Mouse (Mus musculus) stomach, embryonic 16.5 days (tissue): ENCODE measurements around the gene Hyls1. TPM values are rescaled to one million over a fixed set of nuclear protein-coding genes. Genes with fewer than 3 reads are reported as not detected.

Experiments
- ATAC-seq: fragments of 200-750 bp; cut with Nextera tagmentation; 2 replicates; pipeline ENCODE4 v1.8.0; 2017; ENCODE audit warnings: moderate number of reproducible peaks, moderate TSS enrichment; ENCODE audit not compliant: insufficient read depth, low FRiP score
- H3K27ac ChIP-seq: fragments of 300-500 bp; sonication (generic); 2 replicates; pipeline ENCODE4 v1.5.1; 2014; ENCODE audit warnings: low read length
- H3K27me3 ChIP-seq: fragments of 300-500 bp; sonication (generic); 2 replicates; pipeline ENCODE4 v1.6.1; 2014; ENCODE audit warnings: low read length, control low read depth, mixed read lengths; ENCODE audit not compliant: control insufficient read depth, insufficient read depth
- H3K36me3 ChIP-seq: fragments of 300-500 bp; sonication (generic); 2 replicates; pipeline ENCODE4 v1.6.1; 2014; ENCODE audit warnings: low read length; ENCODE audit not compliant: control insufficient read depth, insufficient read depth
- H3K4me1 ChIP-seq: fragments of 300-500 bp; sonication (generic); 2 replicates; pipeline ENCODE4 v1.6.1; 2014; ENCODE audit warnings: low read length, control low read depth, mixed read lengths; ENCODE audit not compliant: control insufficient read depth, insufficient read depth
- H3K4me2 ChIP-seq: fragments of 300-500 bp; sonication (generic); 2 replicates; pipeline ENCODE4 v1.6.1; 2014; ENCODE audit warnings: low read depth, low read length, mixed read lengths
- H3K4me3 ChIP-seq: fragments of 300-500 bp; sonication (generic); replicated peaks from 2 replicates; pipeline ENCODE4 v1.5.1; 2014; ENCODE audit warnings: mild to moderate bottlenecking, low read length
- H3K9ac ChIP-seq: fragments of 300-500 bp; sonication (generic); 2 replicates; pipeline ENCODE4 v1.6.1; 2014; ENCODE audit warnings: low read length
- H3K9me3 ChIP-seq: fragments of 300-500 bp; sonication (generic); replicated peaks from 2 replicates; pipeline ENCODE4 v1.6.1; 2016; ENCODE audit warnings: low read length, control low read depth; ENCODE audit not compliant: control insufficient read depth
- WGBS: fragments of 180-500 bp; shearing (Covaris S2); extraction: QIAGEN DNeasy Blood & Tissue Kit; methylation state at CpG from one replicate; pipeline ENCODE4 v1.1.7; 2014; 5-methylcytosine and 5-hydroxymethylcytosine counted together
- polyA plus RNA-seq: library from polyadenylated mRNA; unstranded; fragments of >200 nt; fragmentation: Nextera tagmentation; extraction: Ambion mirVana; gene quantifications from 2 replicates; pipeline ENCODE4 v1.2.1, GENCODE M21; 2015

Hyls1 gene
- polyA plus RNA-seq, 1 experiment from 2014 or later: 10.4 TPM

- H3K4me3 ChIP-seq: no peak overlapping the region
- H3K4me1 ChIP-seq: no peaks in the 10 kb centered on the region
- H3K36me3 ChIP-seq: no peaks in the 10 kb centered on the region
- ATAC-seq: peak; percentile 76; the same call in 1 of the 2 replicates
- no peak overlapping the region for H3K9ac ChIP-seq
- 6% methylated on average over 2 of the region's 2 CpGs for WGBS
- no peak overlapping the region for H3K27ac ChIP-seq
- H3K9me3 ChIP-seq: no peaks in the 10 kb centered on the region
- H3K4me2 ChIP-seq: no peak overlapping the region
- no peaks in the 10 kb centered on the region for H3K27me3 ChIP-seq
Measured at GRCm38 (mm10) chr9:35535110-35535509, 35.1 kb downstream of the Hyls1 start.

DNA sequence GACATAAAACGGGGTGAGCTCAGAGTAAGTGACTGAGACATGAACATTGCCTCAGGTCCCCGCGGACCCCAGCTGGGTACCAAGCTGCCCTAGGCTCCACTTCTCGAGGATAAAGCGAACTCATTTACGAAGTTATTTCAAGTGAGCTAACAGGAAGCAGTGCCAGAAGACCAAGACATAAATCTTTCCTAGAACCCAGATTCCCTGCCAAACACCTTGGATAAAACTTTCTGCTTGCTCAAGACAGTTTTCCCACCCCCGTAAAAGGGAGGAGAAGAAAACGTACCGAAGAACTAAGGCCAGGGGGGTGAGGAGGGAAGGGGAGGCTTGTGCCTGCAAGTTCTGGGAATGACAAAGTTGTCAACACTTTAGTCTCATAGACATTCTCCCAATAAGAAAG lies 36.9 kb downstream of the Hyls1 start:
- WGBS: 56% methylated on average over 9 of the region's 9 CpGs
- no peak for ATAC-seq

DNA sequence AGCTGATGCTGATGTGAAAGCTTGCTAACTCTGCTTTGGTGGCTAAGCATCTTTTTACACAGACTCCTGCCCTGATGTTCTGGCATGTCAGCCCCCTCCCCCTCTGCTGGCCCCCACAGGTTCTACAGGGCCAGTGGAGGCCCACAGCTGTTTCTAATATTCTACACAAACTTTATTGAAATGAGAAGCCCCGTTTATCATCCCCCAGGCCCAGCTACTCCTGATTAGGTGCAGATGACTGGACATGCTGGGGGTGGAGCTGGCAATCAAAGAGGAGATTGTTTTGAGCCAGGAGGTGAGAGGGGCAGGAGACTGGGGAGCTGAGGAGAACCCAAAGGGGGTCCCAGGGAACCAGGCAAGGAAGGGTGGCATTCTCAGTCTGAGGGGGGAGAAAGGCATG lies 40.4 kb downstream of the Hyls1 start:
- Histone ChIP-seq H3K36me3 (no peaks in the 10 kb centered on the region), H3K4me2 (no peak overlapping the region), H3K27me3 (no peaks in the 10 kb centered on the region), H3K9me3 (no peaks in the 10 kb centered on the region), H3K9ac (no peak overlapping the region), H3K27ac (peak overlapping the region; percentile 33; the same call in 1 of the 2 replicates), H3K4me1 (no peaks in the 10 kb centered on the region), H3K4me3 (no peak overlapping the region)
- ATAC-seq: no peak
- WGBS: 23% methylated on average over 1 of the region's 1 CpGs

More for the DNA sequence above, 36.9 kb downstream of the Hyls1 start:
- no peak overlapping the region for H3K4me2 ChIP-seq
- no peaks in the 10 kb centered on the region for H3K4me1 ChIP-seq
- no peaks in the 10 kb centered on the region for H3K36me3 ChIP-seq
- no peak overlapping the region for H3K4me3 ChIP-seq
- no peak overlapping the region for H3K9ac ChIP-seq
- H3K27me3 ChIP-seq: no peaks in the 10 kb centered on the region
- peak overlapping the region; percentile 17; the same call in 1 of the 2 replicates for H3K27ac ChIP-seq
- H3K9me3 ChIP-seq: no peaks in the 10 kb centered on the region

- H3K4me2 ChIP-seq: no peak overlapping the region
- no peaks in the 10 kb centered on the region for H3K9me3 ChIP-seq
- H3K4me1 ChIP-seq: 0 out of 2 replicates have a peak, but pooled peaks cover 1% of the 10 kb centered on the region
- H3K36me3 ChIP-seq: no peaks in the 10 kb centered on the region
- no peak overlapping the region for H3K9ac ChIP-seq
- no peaks in the 10 kb centered on the region for H3K27me3 ChIP-seq
- ATAC-seq: no peak
- H3K27ac ChIP-seq: no peak overlapping the region
- 73% methylated on average over 3 of the region's 3 CpGs for WGBS
- no peak overlapping the region for H3K4me3 ChIP-seq
Measured at GRCm38 (mm10) chr9:35529141-35529540, 41.1 kb downstream of the Hyls1 start.

DNA sequence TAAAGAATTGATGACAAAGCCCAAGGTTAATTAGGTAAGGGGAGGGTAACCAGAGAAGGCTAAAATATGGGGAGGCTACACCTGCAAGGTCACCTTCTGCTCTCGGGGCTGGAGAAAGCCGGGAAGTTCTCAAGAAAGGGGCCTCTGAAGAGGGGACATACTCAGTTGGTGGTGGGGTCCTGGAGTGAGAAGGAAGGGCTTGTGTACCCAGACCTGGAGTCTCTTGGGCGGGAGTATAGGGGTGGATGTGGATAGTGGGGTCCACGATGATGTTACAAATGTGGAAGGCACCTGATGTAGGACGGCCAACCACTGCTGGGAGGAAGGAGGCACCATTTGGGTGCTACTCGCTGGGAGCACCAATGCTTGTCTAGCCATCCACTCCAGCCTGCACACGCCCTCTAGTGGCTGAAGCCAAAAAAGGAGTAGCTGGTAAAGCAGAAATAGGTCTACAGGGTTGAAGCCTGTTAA lies 46.2 kb downstream of the Hyls1 start:
- peak; percentile 78 for ATAC-seq
- no peak overlapping the region for H3K9ac ChIP-seq
- peak overlapping the region; percentile 74; the same call in 1 of the 2 replicates for H3K27ac ChIP-seq
- H3K4me1 ChIP-seq: 0 out of 2 replicates have a peak, but pooled peaks cover 6% of the 10 kb centered on the region
- H3K9me3 ChIP-seq: no peaks in the 10 kb centered on the region
- H3K36me3 ChIP-seq: no peaks in the 10 kb centered on the region
- no peak overlapping the region for H3K4me3 ChIP-seq
- no peaks in the 10 kb centered on the region for H3K27me3 ChIP-seq
- WGBS: 10% methylated on average over 7 of the region's 7 CpGs
- no peak overlapping the region; the same call in 1 of the 2 replicates for H3K4me2 ChIP-seq

DNA sequence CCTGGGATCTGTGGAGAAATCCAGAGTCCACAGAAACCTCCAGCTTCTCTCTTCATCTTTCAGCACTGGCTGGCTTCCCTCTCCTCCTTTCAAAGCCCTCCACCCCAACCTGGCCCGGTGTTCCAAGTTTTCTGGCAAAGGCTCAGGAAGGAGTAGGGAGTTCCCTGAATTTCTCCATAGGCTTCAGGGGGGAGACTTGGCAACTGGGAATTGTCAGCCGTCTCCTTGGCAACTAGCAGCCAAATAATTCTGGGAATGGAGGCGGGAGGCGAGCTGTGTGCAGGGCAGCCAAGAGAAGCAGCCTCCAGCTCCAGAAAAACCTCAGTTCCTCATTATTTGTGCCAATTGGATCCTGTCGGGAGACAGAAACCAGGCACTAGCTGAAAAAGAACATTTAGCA lies 46.7 kb downstream of the Hyls1 start:
- 25% methylated on average over 5 of the region's 5 CpGs for WGBS
- peak; percentile 89; the same call in 1 of the 2 replicates for ATAC-seq

GRCm38 (mm10) chr9:35522821-35523515 lies 47.2 kb downstream of the Hyls1 start:
- no peak overlapping the region for H3K27ac ChIP-seq
- WGBS: 81% methylated on average over 1 of the region's 1 CpGs

More for the DNA sequence above, 46.7 kb downstream of the Hyls1 start:
- Histone ChIP-seq H3K9ac (no peak overlapping the region), H3K4me3 (no peak overlapping the region), H3K27ac (peak overlapping the region; percentile 74; the same call in 1 of the 2 replicates), H3K4me2 (no peak overlapping the region; the same call in 1 of the 2 replicates), H3K9me3 (no peaks in the 10 kb centered on the region), H3K27me3 (no peaks in the 10 kb centered on the region), H3K36me3 (no peaks in the 10 kb centered on the region), H3K4me1 (0 out of 2 replicates have a peak, but pooled peaks cover 6% of the 10 kb centered on the region)

GRCm38 (mm10) chr9:35522241-35522640 lies 48.0 kb downstream of the Hyls1 start:
- Histone ChIP-seq H3K36me3 (no peaks in the 10 kb centered on the region), H3K27me3 (no peaks in the 10 kb centered on the region), H3K4me3 (no peak overlapping the region), H3K4me1 (0 out of 2 replicates have a peak, but pooled peaks cover 6% of the 10 kb centered on the region), H3K9me3 (no peaks in the 10 kb centered on the region), H3K4me2 (no peak overlapping the region), H3K27ac (no peak overlapping the region), H3K9ac (no peak overlapping the region)
- 70% methylated on average over 2 of the region's 2 CpGs for WGBS
- no peak for ATAC-seq

More at GRCm38 (mm10) chr9:35522821-35523515, 47.2 kb downstream of the Hyls1 start:
- H3K36me3 ChIP-seq: no peaks in the 10 kb centered on the region
- H3K9me3 ChIP-seq: no peaks in the 10 kb centered on the region
- no peak for ATAC-seq
- no peak overlapping the region for H3K4me3 ChIP-seq
- H3K9ac ChIP-seq: no peak overlapping the region
- no peaks in the 10 kb centered on the region for H3K27me3 ChIP-seq
- no peak overlapping the region for H3K4me2 ChIP-seq
- 0 out of 2 replicates have a peak, but pooled peaks cover 6% of the 10 kb centered on the region for H3K4me1 ChIP-seq

- no peak overlapping the region for H3K9ac ChIP-seq
- peak; percentile 22; the same call in 1 of the 2 replicates for ATAC-seq
- WGBS: 68% methylated on average over 6 of the region's 6 CpGs
- 0 out of 2 replicates have a peak, but pooled peaks cover 6% of the 10 kb centered on the region for H3K4me1 ChIP-seq
- no peaks in the 10 kb centered on the region for H3K36me3 ChIP-seq
- H3K9me3 ChIP-seq: no peaks in the 10 kb centered on the region
- H3K4me3 ChIP-seq: no peak overlapping the region
- no peak overlapping the region for H3K27ac ChIP-seq
- no peaks in the 10 kb centered on the region for H3K27me3 ChIP-seq
- H3K4me2 ChIP-seq: no peak overlapping the region
Measured at GRCm38 (mm10) chr9:35520631-35521348, 49.4 kb downstream of the Hyls1 start.
